Mouse (Mus musculus) forebrain, embryonic 16.5 days (tissue): ENCODE results near the gene Ywhab. TPM values are rescaled to one million over a fixed set of nuclear protein-coding genes. Genes with fewer than 3 reads are reported as not detected.

Experiments used
- ATAC-seq: fragments of 200-750 bp; cut with Nextera tagmentation; 2 replicates; pipeline ENCODE4 v1.8.0; 2017; ENCODE audit warnings: mild to moderate bottlenecking, moderate library complexity
- H3K27ac ChIP-seq: fragments of 300-500 bp; sonication (generic); 2 replicates; pipeline ENCODE4 v1.5.1; 2014; ENCODE audit warnings: low read length, control low read depth
- H3K27me3 ChIP-seq: fragments of 300-500 bp; sonication (generic); replicated peaks from 2 replicates; pipeline ENCODE4 v1.6.1; 2014; ENCODE audit warnings: low read length; ENCODE audit not compliant: control insufficient read depth, insufficient read depth
- H3K36me3 ChIP-seq: fragments of 300-500 bp; sonication (generic); 2 replicates; pipeline ENCODE4 v1.6.1; 2014; ENCODE audit not compliant: control insufficient read depth, insufficient read depth
- H3K4me1 ChIP-seq: fragments of 300-500 bp; sonication (generic); replicated peaks from 2 replicates; pipeline ENCODE4 v1.6.1; 2014; ENCODE audit warnings: low read length; ENCODE audit not compliant: control insufficient read depth, insufficient read depth
- H3K4me2 ChIP-seq: fragments of 300-500 bp; sonication (generic); 2 replicates; pipeline ENCODE4 v1.6.1; 2014; ENCODE audit warnings: mild to moderate bottlenecking, low read length, control low read depth
- H3K4me3 ChIP-seq: fragments of 300-500 bp; sonication (generic); replicated peaks from 2 replicates; pipeline ENCODE4 v1.5.1; 2014; ENCODE audit warnings: mild to moderate bottlenecking, low read length, control low read depth
- H3K9ac ChIP-seq: fragments of 300-500 bp; sonication (generic); replicated peaks from 2 replicates; pipeline ENCODE4 v1.6.1; 2014; ENCODE audit warnings: low read depth, low read length, control low read depth
- H3K9me3 ChIP-seq: fragments of 300-500 bp; sonication (generic); 2 replicates; pipeline ENCODE4 v1.6.1; 2016; ENCODE audit warnings: low read length; ENCODE audit not compliant: control insufficient read depth
- WGBS: fragments of 180-500 bp; shearing (Covaris S2); extraction: QIAGEN DNeasy Blood & Tissue Kit; methylation state at CpG from one replicate; pipeline ENCODE4 v1.1.7; 2014; 5-methylcytosine and 5-hydroxymethylcytosine counted together
- polyA plus RNA-seq: library from polyadenylated mRNA; unstranded; fragments of >200 nt; fragmentation: Nextera tagmentation; extraction: Ambion mirVana; gene quantifications from 2 replicates; pipeline ENCODE4 v1.2.1, GENCODE M21; 2015

The Ywhab gene
- polyA plus RNA-seq, 1 experiment from 2014 or later, result 453 TPM

DNA sequence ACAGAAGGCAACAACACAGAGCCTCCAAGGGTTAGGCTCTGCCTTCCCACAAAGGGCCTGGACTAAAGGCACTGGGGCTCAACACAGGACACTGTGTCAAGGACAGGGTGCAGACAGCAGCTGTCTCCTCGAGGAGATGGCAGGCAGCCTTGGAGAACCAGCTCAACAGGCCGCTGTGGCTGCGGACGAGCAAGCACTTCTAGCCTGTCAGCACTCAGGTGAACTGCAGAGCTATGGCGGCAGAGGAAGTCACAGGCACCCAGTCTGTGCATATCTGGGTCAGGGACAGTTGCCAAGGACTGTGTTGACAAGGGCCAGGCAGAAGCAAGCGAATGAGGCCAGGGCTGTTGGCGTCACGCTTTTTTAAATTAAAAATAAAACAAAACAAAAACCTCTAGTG, 59.0 kb downstream of the Ywhab start:
- ATAC-seq, result no peak
- no peak overlapping the region for H3K9ac ChIP-seq
- H3K9me3 ChIP-seq, result no peaks in the 10 kb centered on the region
- H3K4me1 ChIP-seq, result no peaks in the 10 kb centered on the region
- no peak overlapping the region for H3K27ac ChIP-seq
- 93% methylated on average over 8 of the region's 8 CpGs for WGBS
- no peaks in the 10 kb centered on the region for H3K27me3 ChIP-seq
- peaks cover 26% of the 10 kb centered on the region for H3K36me3 ChIP-seq
- no peak overlapping the region for H3K4me3 ChIP-seq
- H3K4me2 ChIP-seq, result no peak overlapping the region

DNA sequence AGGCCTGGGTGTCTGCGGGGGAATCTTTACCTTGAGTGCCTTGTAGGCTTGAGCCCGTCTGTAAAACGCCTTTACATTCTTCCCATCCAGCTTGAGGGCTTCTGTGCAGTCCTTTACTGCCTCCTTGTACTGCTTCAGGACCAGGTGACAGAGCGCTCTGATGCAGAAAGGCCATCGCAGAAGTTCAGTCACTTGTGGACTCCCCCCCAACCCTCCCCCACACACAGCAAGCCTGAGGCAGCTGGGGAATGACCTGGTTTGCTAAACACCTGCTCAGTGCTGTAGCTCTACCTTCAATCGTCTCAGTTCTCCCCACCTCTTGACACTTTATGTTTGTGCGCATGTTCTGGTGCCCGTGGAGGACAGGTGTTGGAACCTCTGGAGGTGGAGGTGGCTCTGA, 59.9 kb downstream of the Ywhab start:
- Histone ChIP-seq H3K4me1 (no peaks in the 10 kb centered on the region), H3K9ac (no peak overlapping the region), H3K9me3 (no peaks in the 10 kb centered on the region), H3K4me3 (no peak overlapping the region), H3K27ac (no peak overlapping the region), H3K27me3 (no peaks in the 10 kb centered on the region), H3K4me2 (no peak overlapping the region), H3K36me3 (peaks cover 29% of the 10 kb centered on the region)
- no peak for ATAC-seq
- WGBS, result 92% methylated on average over 8 of the region's 8 CpGs

- no peak overlapping the region for H3K4me3 ChIP-seq
- no peak for ATAC-seq
- 92% methylated on average over 8 of the region's 8 CpGs for WGBS
- H3K9ac ChIP-seq, result no peak overlapping the region
- peaks cover 31% of the 10 kb centered on the region for H3K36me3 ChIP-seq
- H3K27ac ChIP-seq, result no peak overlapping the region
- H3K27me3 ChIP-seq, result no peaks in the 10 kb centered on the region
- H3K9me3 ChIP-seq, result no peaks in the 10 kb centered on the region
- H3K4me1 ChIP-seq, result no peaks in the 10 kb centered on the region
- no peak overlapping the region for H3K4me2 ChIP-seq
Observed at GRCm38 (mm10) chr2:164059634-164060235, 65.0 kb downstream of the Ywhab start.

Other genes with a start within 250 kb of the Ywhab start
- 4.5 and 5.2 TPM in 2 replicates for gene Ada, start 244.7 kb upstream of the Ywhab start, polyA plus RNA-seq
- gene Ccn5, start 174.1 kb upstream of the Ywhab start, polyA plus RNA-seq, result 0.15 and 0.27 TPM in 2 replicates
- gene Kcnk15, start 141.3 kb upstream of the Ywhab start, polyA plus RNA-seq, result not detected in 2 replicates
- gene Rims4, start 76.3 kb upstream of the Ywhab start, polyA plus RNA-seq, result 7.0 and 9.8 TPM in 2 replicates
- gene Pabpc1l, start 30.5 kb downstream of the Ywhab start, polyA plus RNA-seq, result 2.3 and 3.7 TPM in 2 replicates
- 31.3 and 34.7 TPM in 2 replicates for gene Stk4, start 75.4 kb downstream of the Ywhab start, polyA plus RNA-seq
- 58.4 and 61.0 TPM in 2 replicates for gene Tomm34, start 76.2 kb downstream of the Ywhab start, polyA plus RNA-seq
- gene Kcns1, start 176.2 kb downstream of the Ywhab start, polyA plus RNA-seq, result 1.1 and 1.3 TPM in 2 replicates
- not detected in 2 replicates for gene Wfdc5, start 187.8 kb downstream of the Ywhab start, polyA plus RNA-seq
- gene Wfdc12, start 195.6 kb downstream of the Ywhab start, polyA plus RNA-seq, result not detected in 2 replicates
- not detected in 2 replicates for gene Wfdc15a, start 205.2 kb downstream of the Ywhab start, polyA plus RNA-seq
- gene Wfdc15b, start 226.7 kb downstream of the Ywhab start, polyA plus RNA-seq, result not detected in 2 replicates
- gene Svs2, start 243.5 kb downstream of the Ywhab start, polyA plus RNA-seq, result not detected in 2 replicates